Mouse (Mus musculus): ENCODE measurements around the gene Hoxa5. TPM values are rescaled to one million over a fixed set of nuclear protein-coding genes. Genes with fewer than 3 reads are reported as not detected.

Gene Hoxa5
- polyA plus RNA-seq, 1 experiment from 2014 or later = 2.6 TPM

DNA sequence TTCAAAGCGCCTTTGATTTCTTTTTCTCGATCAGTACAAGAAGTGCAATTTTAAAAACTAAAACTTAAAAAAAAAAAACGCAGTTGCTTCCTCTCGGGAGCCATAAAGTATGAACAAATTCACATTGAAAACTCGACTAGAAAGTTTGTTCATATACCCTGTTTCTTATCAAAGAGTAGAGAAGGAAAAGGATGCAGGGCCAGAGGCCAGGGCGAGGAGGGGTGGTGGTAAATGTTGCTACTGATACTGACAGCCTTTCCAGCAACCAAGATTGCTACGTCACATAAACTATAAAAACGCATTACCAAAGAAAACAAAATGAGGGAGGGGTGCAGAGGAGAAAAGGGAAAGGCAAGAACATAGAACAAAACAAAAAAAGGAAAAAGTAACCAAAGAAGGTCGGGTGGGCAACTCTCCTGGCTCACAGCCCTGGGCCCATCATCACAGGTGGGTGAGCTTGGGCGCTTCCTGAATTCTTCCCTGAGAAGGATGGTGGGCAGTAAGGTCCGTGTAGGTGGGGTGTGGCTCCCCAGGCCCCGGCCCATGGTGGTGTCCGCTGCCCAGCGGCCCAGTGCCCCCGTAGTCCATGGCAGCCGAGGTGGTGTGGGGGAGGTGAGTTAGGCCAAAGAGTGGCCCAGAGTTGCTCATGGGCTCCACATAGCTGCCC lies 34.8 kb downstream of the Hoxa5 start:
- H3K4me2 ChIP-seq = peak overlapping the region; percentile 42
- H3K4me1 ChIP-seq (ENCODE audit: control insufficient read depth, insufficient read depth, low read length) = peaks cover 10% of the 10 kb centered on the region; the same call in 1 of the 2 replicates
- peaks cover 90% of the 10 kb centered on the region for H3K27me3 ChIP-seq (ENCODE audit: control insufficient read depth, insufficient read depth, low read length)
- no peak for ATAC-seq (replicated peaks; ENCODE audit: insufficient number of reproducible peaks, low FRiP score, low TSS enrichment)
- no peak overlapping the region; the same call in 1 of the 2 replicates for H3K9ac ChIP-seq (ENCODE audit: low read depth, low read length)
- no peaks in the 10 kb centered on the region for H3K36me3 ChIP-seq (ENCODE audit: control insufficient read depth, insufficient read depth, low read length)
- 0 out of 2 replicates have a peak overlapping the region, but pooled peaks have one; percentile 5 for H3K4me3 ChIP-seq (ENCODE audit: low read depth, low read length)
- peak overlapping the region; percentile 46; the same call in 1 of the 2 replicates for H3K27ac ChIP-seq (ENCODE audit: low read depth, low read length)
- 13% methylated on average over 16 of the region's 16 CpGs for WGBS (ENCODE audit: insufficient replicate concordance)
- H3K9me3 ChIP-seq (replicated peaks; ENCODE audit: control insufficient read depth, low read length) = no peaks in the 10 kb centered on the region

- no peaks in the 10 kb centered on the region for H3K9me3 ChIP-seq (replicated peaks; ENCODE audit: control insufficient read depth, low read length)
- H3K4me1 ChIP-seq (ENCODE audit: control insufficient read depth, insufficient read depth, low read length) = peaks cover 10% of the 10 kb centered on the region
- H3K27me3 ChIP-seq (ENCODE audit: control insufficient read depth, insufficient read depth, low read length) = peaks cover 93% of the 10 kb centered on the region
- H3K27ac ChIP-seq (ENCODE audit: low read depth, low read length) = 0 out of 2 replicates have a peak overlapping the region, but pooled peaks have one; percentile 12
- H3K4me3 ChIP-seq (ENCODE audit: low read depth, low read length) = peak overlapping the region; percentile 13
- WGBS (ENCODE audit: insufficient replicate concordance) = 3% methylated on average over 42 of the region's 42 CpGs
- no peaks in the 10 kb centered on the region for H3K36me3 ChIP-seq (ENCODE audit: control insufficient read depth, insufficient read depth, low read length)
- ATAC-seq (replicated peaks; ENCODE audit: insufficient number of reproducible peaks, low FRiP score, low TSS enrichment) = no peak
- peak overlapping the region; percentile 47; the same call in 1 of the 2 replicates for H3K9ac ChIP-seq (ENCODE audit: low read depth, low read length)
- peak overlapping the region; percentile 46 for H3K4me2 ChIP-seq
Measured at GRCm38 (mm10) chr6:52168191-52169055, 36.0 kb downstream of the Hoxa5 start.

GRCm38 (mm10) chr6:52167736-52168161 lies 36.6 kb downstream of the Hoxa5 start:
- peak overlapping the region; percentile 46 for H3K4me2 ChIP-seq
- no peaks in the 10 kb centered on the region for H3K36me3 ChIP-seq (ENCODE audit: control insufficient read depth, insufficient read depth, low read length)
- H3K4me3 ChIP-seq (ENCODE audit: low read depth, low read length) = peak overlapping the region; percentile 15; the same call in 1 of the 2 replicates
- H3K9ac ChIP-seq (ENCODE audit: low read depth, low read length) = no peak overlapping the region
- H3K4me1 ChIP-seq (ENCODE audit: control insufficient read depth, insufficient read depth, low read length) = peaks cover 10% of the 10 kb centered on the region
- WGBS (ENCODE audit: insufficient replicate concordance) = 9% methylated on average over 14 of the region's 14 CpGs
- ATAC-seq (replicated peaks; ENCODE audit: insufficient number of reproducible peaks, low FRiP score, low TSS enrichment) = no peak
- H3K27me3 ChIP-seq (ENCODE audit: control insufficient read depth, insufficient read depth, low read length) = peaks cover 93% of the 10 kb centered on the region
- H3K9me3 ChIP-seq (replicated peaks; ENCODE audit: control insufficient read depth, low read length) = no peaks in the 10 kb centered on the region
- H3K27ac ChIP-seq (ENCODE audit: low read depth, low read length) = 0 out of 2 replicates have a peak overlapping the region, but pooled peaks have one; percentile 22

GRCm38 (mm10) chr6:52167176-52167575 lies 37.2 kb downstream of the Hoxa5 start:
- no peaks in the 10 kb centered on the region for H3K36me3 ChIP-seq (ENCODE audit: control insufficient read depth, insufficient read depth, low read length)
- H3K27me3 ChIP-seq (ENCODE audit: control insufficient read depth, insufficient read depth, low read length) = peaks cover 91% of the 10 kb centered on the region
- peaks cover 10% of the 10 kb centered on the region for H3K4me1 ChIP-seq (ENCODE audit: control insufficient read depth, insufficient read depth, low read length)
- peak overlapping the region; percentile 55; the same call in 1 of the 2 replicates for H3K27ac ChIP-seq (ENCODE audit: low read depth, low read length)
- H3K9ac ChIP-seq (ENCODE audit: low read depth, low read length) = no peak overlapping the region
- no peak for ATAC-seq (replicated peaks; ENCODE audit: insufficient number of reproducible peaks, low FRiP score, low TSS enrichment)
- H3K4me2 ChIP-seq = peak overlapping the region; percentile 46
- no peaks in the 10 kb centered on the region for H3K9me3 ChIP-seq (replicated peaks; ENCODE audit: control insufficient read depth, low read length)
- 18% methylated on average over 1 of the region's 1 CpGs for WGBS (ENCODE audit: insufficient replicate concordance)
- H3K4me3 ChIP-seq (ENCODE audit: low read depth, low read length) = no peak overlapping the region

- Histone ChIP-seq H3K4me3 (ENCODE audit: low read depth, low read length) (no peak overlapping the region), H3K9ac (ENCODE audit: low read depth, low read length) (no peak overlapping the region)
- 6% methylated on average over 4 of the region's 4 CpGs for WGBS (ENCODE audit: insufficient replicate concordance)
Measured at GRCm38 (mm10) chr6:52166431-52167077, 37.8 kb downstream of the Hoxa5 start.

GRCm38 (mm10) chr6:52165441-52166370 lies 38.7 kb downstream of the Hoxa5 start:
- ATAC-seq (replicated peaks; ENCODE audit: insufficient number of reproducible peaks, low FRiP score, low TSS enrichment) = no peak
- H3K9me3 ChIP-seq (replicated peaks; ENCODE audit: control insufficient read depth, low read length) = no peaks in the 10 kb centered on the region
- WGBS (ENCODE audit: insufficient replicate concordance) = 2% methylated on average over 28 of the region's 28 CpGs
- peak overlapping the region; percentile 25 for H3K4me3 ChIP-seq (ENCODE audit: low read depth, low read length)
- H3K27ac ChIP-seq (ENCODE audit: low read depth, low read length) = peak overlapping the region; percentile 37; the same call in 1 of the 2 replicates
- no peaks in the 10 kb centered on the region for H3K36me3 ChIP-seq (ENCODE audit: control insufficient read depth, insufficient read depth, low read length)
- H3K9ac ChIP-seq (ENCODE audit: low read depth, low read length) = peak overlapping the region; percentile 29; the same call in 1 of the 2 replicates
- H3K4me2 ChIP-seq = peak overlapping the region; percentile 49
- H3K27me3 ChIP-seq (ENCODE audit: control insufficient read depth, insufficient read depth, low read length) = peaks cover 89% of the 10 kb centered on the region
- peaks cover 8% of the 10 kb centered on the region for H3K4me1 ChIP-seq (ENCODE audit: control insufficient read depth, insufficient read depth, low read length)

More at GRCm38 (mm10) chr6:52166431-52167077, 37.8 kb downstream of the Hoxa5 start:
- H3K36me3 ChIP-seq (ENCODE audit: control insufficient read depth, insufficient read depth, low read length) = no peaks in the 10 kb centered on the region
- ATAC-seq (replicated peaks; ENCODE audit: insufficient number of reproducible peaks, low FRiP score, low TSS enrichment) = no peak
- H3K4me1 ChIP-seq (ENCODE audit: control insufficient read depth, insufficient read depth, low read length) = peaks cover 10% of the 10 kb centered on the region
- peaks cover 90% of the 10 kb centered on the region for H3K27me3 ChIP-seq (ENCODE audit: control insufficient read depth, insufficient read depth, low read length)
- H3K4me2 ChIP-seq = peak overlapping the region; percentile 22
- H3K27ac ChIP-seq (ENCODE audit: low read depth, low read length) = peak overlapping the region; percentile 55; the same call in 1 of the 2 replicates
- no peaks in the 10 kb centered on the region for H3K9me3 ChIP-seq (replicated peaks; ENCODE audit: control insufficient read depth, low read length)

GRCm38 (mm10) chr6:52164626-52165440 lies 39.6 kb downstream of the Hoxa5 start, which contains the start of gene Hoxa2:
Gene Hoxa2 (minus strand): TSS chr6:52164831.
- Histone ChIP-seq H3K9ac (ENCODE audit: low read depth, low read length) (peak within 1 kb of the TSS; percentile 58), H3K27ac (ENCODE audit: low read depth, low read length) (peak within 1 kb of the TSS; percentile 37), H3K27me3 (ENCODE audit: control insufficient read depth, insufficient read depth, low read length) (peaks cover 89% of the 10 kb centered on the region), H3K4me2 (peak within 1 kb of the TSS; percentile 49), H3K36me3 (ENCODE audit: control insufficient read depth, insufficient read depth, low read length) (no peaks in the 10 kb centered on the region), H3K9me3 (replicated peaks; ENCODE audit: control insufficient read depth, low read length) (no peaks in the 10 kb centered on the region), H3K4me3 (ENCODE audit: low read depth, low read length) (peak within 1 kb of the TSS; percentile 32), H3K4me1 (ENCODE audit: control insufficient read depth, insufficient read depth, low read length) (peaks cover under 1% of the 10 kb centered on the region; the same call in 1 of the 2 replicates)
- WGBS (ENCODE audit: insufficient replicate concordance) = under 1% methylated on average over 25 of the region's 25 CpGs
- no peak for ATAC-seq (replicated peaks; ENCODE audit: insufficient number of reproducible peaks, low FRiP score, low TSS enrichment)
